Mouse (Mus musculus): ENCODE measurements at regions not wholly inside any gene's neighbourhood (a gene's known extent, or its start where the extent isn't known, plus 50 kb on each side); places are given as distances from the start of the nearest gene placed in this dataset.

DNA sequence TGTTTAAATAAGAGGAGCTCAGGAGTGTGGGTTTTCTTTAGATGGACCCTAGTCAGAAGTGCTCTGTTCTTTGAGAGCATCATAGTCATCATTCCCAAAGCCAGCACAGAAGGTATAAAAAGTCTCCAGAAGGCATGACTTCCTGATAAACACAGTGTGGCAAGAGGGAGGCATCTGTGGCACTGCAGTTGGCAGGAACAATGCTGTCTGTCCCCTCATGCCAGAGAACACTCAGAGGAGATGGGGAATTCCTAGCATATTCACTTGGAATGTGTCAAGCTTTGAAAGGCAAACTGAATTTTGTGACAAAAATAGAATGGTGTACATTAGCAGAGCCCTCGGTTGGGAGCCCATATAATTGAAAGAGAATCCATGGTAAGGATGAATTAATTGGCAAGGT lies 268.8 kb upstream of the Kcnh7 start:
- TF ChIP-seq CTCF (IDR thresholded peaks at IDR 0.05; ENCODE audit: low read depth), result no peak
- no peak for TF ChIP-seq EP300 (optimal IDR thresholded peaks at IDR 0.05)

Measured in stomach, postnatal 0 days (tissue).